Mouse (Mus musculus) layer of hippocampus, adult 2 months (tissue): Measurements from ENCODE around the gene Pgam5. TPM values are rescaled to one million over a fixed set of nuclear protein-coding genes. Genes with fewer than 3 reads are reported as not detected.

ENCODE experiments used
- DNase-seq, 2 experiments: peaks; one replicate each; pipeline ENCODE4 v3.0.0; 2022; ENCODE audit warnings: low spot score in 2 of 2
- H3K27ac ChIP-seq: fragments of 200-600 bp; 2 replicates; pipeline ENCODE4 v1.8.1; 2022
- H3K4me3 ChIP-seq: fragments of 200-600 bp; 2 replicates; pipeline ENCODE4 v1.8.1; 2022; ENCODE audit warnings: mild to moderate bottlenecking
- CTCF ChIP-seq: fragments of 200-600 bp; conservative IDR thresholded peaks from 2 replicates; pipeline ENCODE4 v1.8.1; 2022; ENCODE audit warnings: antibody characterized with exemption, mild to moderate bottlenecking, moderate library complexity
- total RNA-seq, 2 experiments: library from RNA; stranded (reverse); gene quantifications; 2 replicates each; pipeline ENCODE4 v1.2.3; 2021

Pgam5 gene
- total RNA-seq, 2 experiments from 2014 or later: 57.5 to 66.8 TPM

DNA sequence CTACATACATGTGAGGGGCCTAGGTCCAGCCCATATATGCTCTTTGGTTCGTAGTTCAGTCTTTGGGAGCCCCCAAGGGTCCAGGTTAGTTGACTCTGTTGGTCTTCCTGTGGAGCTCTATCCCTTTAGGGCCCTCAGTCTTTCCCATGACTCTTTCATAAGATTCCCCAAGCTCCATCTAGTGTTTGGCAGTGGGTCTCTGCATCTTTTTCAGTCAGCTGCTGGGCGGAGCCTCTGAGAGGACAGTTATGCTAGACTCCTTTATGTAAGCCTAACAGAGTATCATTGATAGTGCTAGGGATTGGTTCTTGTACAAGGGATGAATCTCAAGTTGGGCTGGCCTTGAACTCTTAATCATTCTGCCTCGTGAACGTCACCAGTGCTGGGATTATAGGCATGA lies 49.4 kb downstream of the Pgam5 start:
- no peak; the same call in 1 of the 2 replicates for TF ChIP-seq CTCF
- Histone ChIP-seq H3K27ac (no peak overlapping the region), H3K4me3 (no peak overlapping the region)
- DNase-seq: no peak

DNA sequence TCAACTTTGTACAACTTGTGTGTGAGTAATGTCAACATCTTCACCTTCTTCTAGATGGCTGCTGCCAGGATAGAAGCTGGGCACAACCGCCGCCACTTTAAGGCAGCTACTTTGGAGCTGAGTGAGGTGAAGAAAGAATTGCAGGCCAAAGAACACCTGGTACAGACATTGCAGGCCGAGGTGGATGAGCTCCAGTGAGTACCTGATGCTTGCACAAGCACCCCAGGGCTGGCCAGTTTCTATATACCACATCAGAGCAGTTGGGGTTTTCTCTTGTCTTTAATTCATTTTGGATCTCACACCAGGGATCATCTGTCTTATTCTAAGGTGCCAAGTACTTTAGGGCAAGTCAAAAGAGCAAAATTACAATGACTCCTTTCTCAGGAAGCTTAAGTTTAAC lies 52.9 kb downstream of the Pgam5 start:
- Histone ChIP-seq H3K4me3 (no peak overlapping the region), H3K27ac (no peak overlapping the region)
- no peak for TF ChIP-seq CTCF
- DNase-seq: no peak

DNA sequence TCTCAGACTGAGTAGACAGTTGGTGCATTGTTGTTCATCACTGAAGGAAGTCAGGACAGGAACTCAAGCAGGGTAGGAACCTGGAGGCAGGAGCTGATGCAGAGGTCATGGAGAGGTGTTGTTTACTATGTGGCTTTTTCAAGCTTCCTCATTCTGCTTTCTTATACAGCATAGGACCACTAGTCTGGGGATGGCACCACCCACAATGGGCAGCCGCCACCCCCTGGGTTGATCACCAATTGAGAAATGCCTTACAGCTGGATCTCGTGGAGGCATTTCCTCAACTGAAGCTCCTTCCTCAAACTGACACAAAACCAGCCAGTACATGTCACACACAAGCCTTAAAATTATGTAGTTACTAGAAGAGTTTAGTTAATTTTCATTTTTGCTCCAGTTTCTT lies 58.4 kb downstream of the Pgam5 start:
- no peak overlapping the region for H3K4me3 ChIP-seq
- DNase-seq: no peak
- H3K27ac ChIP-seq: no peak overlapping the region
- TF ChIP-seq CTCF: no peak

Other genes with a start within 250 kb of the Pgam5 start
- 10 to 100 TPM in 1 of 2 experiments, 1 to 10 TPM in 1; 8.7 to 12.1 TPM for gene Gm17655, start 197.4 kb downstream of the Pgam5 start, total RNA-seq
- gene Gm35315, start 175.5 kb downstream of the Pgam5 start, total RNA-seq: under 1 TPM; 0.52 to 0.64 TPM
- 1 to 10 TPM; 4.4 to 4.9 TPM for gene Plcxd1, start 169.9 kb downstream of the Pgam5 start, total RNA-seq
- 10 to 100 TPM; 77.3 to 85.6 TPM for gene Gtpbp6, start 161.7 kb downstream of the Pgam5 start, total RNA-seq
- 10 to 100 TPM; 16.1 to 16.5 TPM for gene Zfp605, start 159.8 kb downstream of the Pgam5 start, total RNA-seq
- 10 to 100 TPM; 47.1 to 58.1 TPM for gene Chfr, start 134.1 kb downstream of the Pgam5 start, total RNA-seq
- 10 to 100 TPM; 46.0 to 48.2 TPM for gene Golga3, start 93.2 kb downstream of the Pgam5 start, total RNA-seq
- 10 to 100 TPM; 34.7 to 41.3 TPM for gene Ankle2, start 38.9 kb downstream of the Pgam5 start, total RNA-seq
- gene Pxmp2, start 16.3 kb upstream of the Pgam5 start, total RNA-seq: 10 to 100 TPM; 10.5 to 13.5 TPM
- 1 to 10 TPM; 2.1 to 2.3 TPM for gene Pole, start 16.4 kb upstream of the Pgam5 start, total RNA-seq
- gene P2rx2, start 73.3 kb upstream of the Pgam5 start, total RNA-seq: not detected
- not detected for gene Lrcol1, start 74.8 kb upstream of the Pgam5 start, total RNA-seq
- 10 to 100 TPM; 79.9 to 94.0 TPM for gene Fbrsl1, start 178.6 kb upstream of the Pgam5 start, total RNA-seq